Mouse (Mus musculus): Measurements from ENCODE around the gene Ncam1.

The Ncam1 gene

DNA sequence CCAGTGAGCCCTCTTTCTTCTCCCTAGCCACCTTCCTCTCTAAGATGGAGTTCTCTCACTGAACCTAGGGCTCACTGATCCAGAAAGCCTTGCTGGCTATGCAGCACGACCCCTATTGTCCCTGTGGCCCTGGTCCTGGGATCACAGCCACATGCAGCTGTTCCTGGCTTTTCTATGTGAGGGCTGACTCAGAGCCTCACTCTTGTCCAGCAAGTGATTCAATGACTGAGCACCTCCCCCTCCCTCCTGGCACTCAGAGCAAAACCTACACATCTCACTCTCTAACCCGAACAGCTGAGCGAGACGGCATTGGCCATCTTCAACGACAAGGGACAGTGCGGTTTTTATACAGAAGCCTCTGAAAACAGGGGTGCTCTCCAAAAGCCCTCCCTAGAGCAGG, 260.9 kb downstream of the Ncam1 start:
- DNase-seq: no peak

DNA sequence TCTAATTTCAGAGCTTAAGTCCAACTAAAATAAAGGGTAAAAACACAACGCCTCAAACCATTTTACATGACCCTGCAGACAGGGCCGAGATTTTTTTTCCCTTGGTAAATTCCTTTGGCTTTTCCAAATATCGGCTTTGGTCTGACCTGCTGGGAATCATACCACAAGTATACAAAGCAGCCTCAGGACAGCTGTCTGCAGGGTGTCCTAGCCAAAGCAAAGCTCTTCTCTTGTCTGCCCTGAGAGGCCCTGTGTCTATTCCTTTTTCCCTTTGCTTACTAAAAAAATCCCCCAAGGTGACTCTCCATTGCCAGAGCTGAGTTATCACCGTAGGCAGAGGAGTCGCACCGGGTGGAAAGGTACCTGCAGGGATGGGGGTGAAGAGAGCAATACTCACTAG, 262.1 kb downstream of the Ncam1 start:
- DNase-seq: no peak

DNA sequence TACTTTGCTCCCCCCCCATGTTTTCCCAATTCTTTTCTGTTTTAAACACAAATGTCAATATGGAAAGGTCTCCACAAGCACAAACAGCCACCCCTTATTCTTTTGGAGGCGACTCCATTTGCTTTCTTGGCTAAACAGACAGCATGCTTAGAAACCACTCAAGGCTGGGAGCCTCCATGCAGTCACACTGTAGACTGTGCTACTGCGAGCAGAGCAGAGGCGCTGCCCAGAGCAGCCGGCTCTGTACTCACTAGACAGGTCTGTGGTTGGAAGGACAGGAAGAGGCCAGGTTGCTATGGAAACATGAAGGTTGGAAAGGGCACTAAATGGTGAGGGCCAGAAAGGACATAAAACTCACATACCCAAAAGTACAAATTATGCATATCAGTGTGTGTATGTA, 263.8 kb downstream of the Ncam1 start:
- no peak for DNase-seq

DNA sequence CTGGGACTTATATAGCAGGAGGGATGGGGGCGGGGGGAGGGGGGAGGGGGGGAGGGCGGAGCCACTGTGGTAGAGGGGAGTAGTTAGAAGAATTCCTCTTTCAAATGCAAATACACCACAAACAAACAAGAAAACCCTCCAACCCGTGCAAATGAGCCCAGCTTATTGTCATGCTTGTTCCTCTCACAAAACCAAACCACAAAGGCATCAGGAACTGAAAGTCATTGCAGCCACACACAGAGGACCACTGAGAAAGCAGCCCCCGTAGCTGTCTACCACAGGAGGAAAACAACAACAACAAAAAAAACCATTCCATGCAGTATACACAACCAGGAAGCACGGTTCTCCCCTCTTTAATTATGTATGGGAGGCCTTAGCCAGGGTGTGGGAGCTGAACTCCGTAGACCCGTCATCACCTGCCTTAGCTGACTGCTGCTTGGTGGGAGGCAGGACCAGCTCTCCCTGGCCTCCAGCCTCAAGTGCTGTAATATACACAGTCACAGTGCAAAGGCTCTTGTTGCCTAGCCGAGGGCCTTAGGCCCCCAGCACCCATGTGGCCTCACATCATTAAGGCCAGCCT, 264.7 kb downstream of the Ncam1 start:
- no peak for DNase-seq

DNA sequence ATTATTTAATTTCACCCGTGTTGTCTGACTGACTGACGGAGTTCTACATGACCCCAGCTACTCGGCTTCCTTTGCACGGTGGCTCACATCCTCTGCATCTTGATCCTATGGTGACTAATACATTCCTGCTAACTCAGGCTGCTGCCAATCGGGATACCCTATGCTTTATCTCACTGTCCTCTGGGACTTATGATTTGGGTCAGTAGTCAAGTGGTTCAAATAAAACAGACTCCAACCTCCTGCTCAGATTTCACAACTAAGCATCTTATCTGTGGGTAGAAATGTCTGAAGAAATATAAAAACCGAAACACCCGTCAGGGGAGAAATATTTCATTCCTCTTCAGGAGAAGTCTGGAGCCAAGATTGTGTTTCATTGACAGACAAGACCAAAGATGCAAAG, 265.3 kb downstream of the Ncam1 start:
- DNase-seq: no peak

DNA sequence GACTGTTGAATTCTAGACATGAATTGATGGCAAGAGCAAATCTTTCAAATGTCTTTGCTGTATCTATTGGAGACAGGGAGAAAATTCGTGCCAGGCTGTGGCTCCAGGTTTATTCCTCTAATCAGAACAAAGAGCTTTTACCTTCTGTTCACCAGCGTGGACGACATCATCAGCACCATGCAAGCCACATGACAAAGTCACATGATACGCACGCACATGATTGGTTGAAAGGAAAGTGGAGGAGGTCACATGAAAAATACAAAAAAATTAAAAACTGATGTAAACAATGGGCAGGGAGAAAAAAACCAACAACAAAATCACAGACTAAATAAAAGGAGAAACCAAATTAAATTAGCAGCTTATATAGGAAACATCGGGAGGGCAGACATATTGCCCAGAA, 266.9 kb downstream of the Ncam1 start:
- DNase-seq: no peak

DNA sequence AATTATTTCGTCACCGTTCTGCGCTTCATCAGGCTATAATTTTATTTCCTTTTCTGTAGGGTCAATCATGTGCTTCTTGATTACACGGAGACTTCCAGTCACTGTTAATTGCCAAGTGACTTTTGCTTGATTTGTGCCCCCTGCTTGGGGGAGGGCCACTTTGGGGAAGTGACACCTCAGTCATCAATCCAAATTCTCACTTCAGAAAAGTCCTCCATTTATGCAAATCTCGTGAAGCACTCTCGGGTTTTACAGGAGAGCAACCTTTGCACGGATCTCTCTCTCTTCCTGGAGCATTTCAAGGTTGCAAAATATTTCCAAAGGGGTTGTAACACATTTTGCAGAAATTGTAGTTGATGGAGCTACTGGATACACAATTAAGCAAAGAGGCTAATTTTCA, 267.5 kb downstream of the Ncam1 start:
- DNase-seq: no peak

DNA sequence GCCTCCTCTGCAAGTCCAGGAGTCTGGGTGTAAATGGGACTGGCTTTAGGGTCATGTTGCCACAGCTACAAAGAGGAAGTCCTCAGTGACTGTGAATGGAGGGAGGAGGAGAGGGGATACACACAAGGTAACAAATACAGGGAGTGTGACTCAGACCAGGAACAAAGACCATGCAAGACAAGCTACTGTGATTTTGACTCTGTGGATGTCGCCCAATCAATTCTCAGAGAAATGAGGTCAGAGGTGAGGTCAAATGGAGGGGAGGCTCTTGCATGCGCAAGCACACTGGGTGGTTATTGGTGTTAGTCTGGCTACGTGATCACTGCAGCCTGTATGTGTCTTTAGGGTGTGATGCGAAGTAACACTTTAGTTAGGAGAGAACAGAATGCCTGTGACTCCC, 268.0 kb downstream of the Ncam1 start:
- no peak for DNase-seq

DNA sequence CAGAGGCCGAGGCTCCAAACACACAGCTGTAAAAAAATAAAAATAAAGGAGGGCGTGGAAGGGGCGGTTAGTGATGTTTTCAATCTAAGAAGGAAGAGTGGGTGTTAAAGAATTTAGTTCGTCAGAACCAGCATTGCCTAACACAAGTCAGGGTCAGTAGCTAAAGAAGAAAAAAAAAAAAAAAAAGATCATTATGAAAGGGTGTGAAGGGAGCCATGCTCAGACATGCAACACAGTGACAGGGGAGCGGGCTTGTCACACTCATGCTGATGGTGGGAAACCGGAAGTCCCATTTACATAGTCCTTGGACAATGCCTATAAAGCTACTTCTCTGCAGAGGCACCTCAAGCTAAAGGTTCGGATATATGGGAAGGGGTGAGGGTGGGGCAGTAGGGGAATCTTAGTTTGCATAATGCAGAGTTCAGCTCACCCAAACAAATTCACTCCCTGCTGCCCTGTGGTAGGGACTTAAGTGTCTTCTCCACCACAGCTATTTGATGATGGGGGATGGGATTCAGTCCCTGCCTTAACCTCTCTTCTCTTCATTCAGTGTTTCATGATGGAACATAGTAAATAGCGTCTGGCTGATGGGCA, 269.3 kb downstream of the Ncam1 start:
- no peak for DNase-seq

DNA sequence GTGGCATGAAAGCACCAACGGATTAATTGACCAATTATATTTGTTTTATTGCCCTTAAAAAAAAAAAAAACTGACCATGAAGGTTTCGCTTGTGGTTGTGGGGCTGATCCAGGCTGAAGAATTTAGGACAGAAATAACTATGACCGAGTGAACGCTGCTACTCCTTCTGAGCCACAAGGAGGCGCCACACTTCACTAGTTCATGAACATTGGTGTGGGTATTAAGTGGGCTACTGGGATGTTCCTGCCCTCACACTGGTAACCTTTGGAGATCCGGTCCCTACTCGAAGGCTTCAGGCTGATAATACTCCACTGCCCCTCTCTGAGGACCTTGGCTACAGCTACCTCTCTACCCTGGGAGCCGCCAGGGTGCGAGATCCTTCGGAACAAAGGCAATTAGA, 269.8 kb downstream of the Ncam1 start:
- DNase-seq: peak; percentile 42

DNA sequence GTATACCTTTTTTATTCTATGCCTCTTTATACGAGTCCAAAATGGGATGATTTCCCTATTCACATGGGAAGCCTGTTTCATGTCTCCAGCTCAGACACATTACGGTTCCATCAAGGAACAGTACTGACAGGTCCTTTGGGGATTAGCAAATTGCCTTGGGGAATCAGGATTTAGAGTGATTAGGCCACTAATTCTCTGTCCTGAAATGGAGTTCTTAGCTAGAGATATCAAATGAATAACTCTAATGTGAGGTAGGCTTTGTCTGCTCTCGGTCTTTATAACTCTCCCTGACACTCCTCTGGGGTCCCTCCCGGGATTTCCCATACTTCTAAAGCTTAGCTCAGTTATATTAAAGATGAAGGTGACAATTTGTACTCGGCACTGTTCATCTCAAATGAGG, 270.7 kb downstream of the Ncam1 start:
- no peak for DNase-seq

DNA sequence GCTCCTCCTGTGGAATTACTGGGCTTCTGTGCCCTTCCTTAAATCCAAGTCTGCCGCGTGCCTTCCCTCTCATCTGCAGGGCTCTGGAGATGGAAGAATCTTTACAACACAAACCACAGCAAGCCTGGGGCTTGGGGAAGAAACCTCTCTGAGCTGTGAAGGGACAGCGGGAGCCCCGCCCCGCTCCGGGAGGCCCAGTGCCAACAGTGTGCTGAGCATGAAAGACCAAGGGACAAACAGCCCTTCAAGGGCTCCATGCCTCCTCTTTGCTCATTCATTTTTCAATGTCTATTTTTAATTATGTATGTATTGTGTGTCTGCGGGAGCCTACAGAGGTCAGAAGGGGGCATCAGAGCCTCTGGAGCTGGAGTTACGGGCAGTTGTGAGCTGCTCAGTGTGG, 271.4 kb downstream of the Ncam1 start:
- no peak for DNase-seq

DNA sequence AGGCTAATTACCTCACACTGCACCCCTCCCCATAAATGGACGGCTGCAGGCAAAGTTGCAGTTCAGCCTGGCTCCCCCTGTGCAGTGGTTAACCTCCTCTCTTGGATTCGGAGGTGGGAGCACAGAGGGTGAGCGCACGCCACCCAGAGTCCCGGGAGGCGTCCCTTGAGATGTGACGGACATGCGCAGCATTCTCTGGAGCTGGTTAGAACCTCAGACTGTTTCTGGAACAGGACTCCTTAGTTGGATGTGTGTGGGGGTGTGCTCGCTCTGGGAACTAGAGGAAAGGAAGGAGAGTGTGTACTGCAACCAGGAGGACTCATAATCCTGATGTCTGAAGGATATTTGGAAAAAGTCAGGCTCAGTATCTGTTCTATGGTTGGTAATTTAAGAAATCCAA, 274.0 kb downstream of the Ncam1 start:
- no peak for DNase-seq

DNA sequence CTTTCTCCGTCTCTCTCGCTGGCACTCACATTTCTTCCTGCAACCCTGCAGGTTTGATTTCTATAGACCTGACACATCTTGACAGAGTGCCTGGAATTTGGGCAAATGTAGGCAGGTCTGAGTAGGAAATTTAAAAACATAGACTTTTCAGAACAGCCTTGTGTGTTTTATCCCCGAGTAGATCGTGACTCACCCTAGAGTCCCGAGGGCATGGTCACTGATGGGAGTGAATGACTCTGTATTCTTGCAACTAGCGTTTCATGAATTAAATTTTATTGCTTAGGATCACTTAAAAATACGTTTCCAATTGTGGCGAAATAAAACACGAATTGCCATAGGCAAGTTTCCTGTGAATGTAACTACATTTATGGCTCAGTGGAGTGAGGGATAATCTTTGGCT, 274.8 kb downstream of the Ncam1 start:
- no peak for DNase-seq

DNA sequence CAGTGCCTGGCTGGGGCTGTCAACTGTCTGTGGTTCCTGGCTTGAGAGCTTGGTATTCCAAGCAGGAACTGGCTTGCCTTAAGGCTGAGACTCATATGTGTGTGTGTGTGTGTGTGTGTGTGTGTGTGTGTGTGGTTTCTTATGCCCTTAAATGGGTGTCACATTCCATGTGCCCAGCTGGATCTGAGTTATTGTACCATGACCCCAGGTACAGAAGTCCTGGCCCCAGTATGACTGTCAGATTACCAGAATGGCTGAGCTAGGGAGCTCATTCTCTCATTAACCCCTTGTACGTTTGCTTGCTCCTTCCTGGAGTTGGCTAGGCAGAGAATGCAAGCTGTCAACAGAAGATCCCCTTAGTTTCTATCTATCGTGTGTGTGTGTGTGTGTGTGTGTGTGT, 284.4 kb downstream of the Ncam1 start:
- DNase-seq: no peak

DNA sequence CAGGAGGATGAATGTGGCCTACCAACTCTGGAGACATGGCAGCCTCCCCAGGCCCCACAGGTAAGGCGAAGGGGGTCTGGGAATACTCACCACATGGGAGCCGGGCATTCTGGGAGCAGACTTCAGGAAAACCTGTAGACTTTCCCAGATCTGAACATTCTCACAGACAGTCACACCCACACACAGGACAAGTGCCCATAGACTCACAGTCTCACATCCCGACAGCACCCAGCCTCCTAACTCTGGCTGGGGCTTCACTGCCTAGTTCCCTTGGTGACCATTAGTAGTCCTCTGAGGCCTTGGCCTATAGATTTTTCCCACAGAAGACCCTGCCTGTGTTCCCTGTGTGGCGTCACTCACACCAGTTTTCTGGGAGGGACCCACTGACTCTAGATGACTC, 288.1 kb downstream of the Ncam1 start:
- DNase-seq: no peak

DNA sequence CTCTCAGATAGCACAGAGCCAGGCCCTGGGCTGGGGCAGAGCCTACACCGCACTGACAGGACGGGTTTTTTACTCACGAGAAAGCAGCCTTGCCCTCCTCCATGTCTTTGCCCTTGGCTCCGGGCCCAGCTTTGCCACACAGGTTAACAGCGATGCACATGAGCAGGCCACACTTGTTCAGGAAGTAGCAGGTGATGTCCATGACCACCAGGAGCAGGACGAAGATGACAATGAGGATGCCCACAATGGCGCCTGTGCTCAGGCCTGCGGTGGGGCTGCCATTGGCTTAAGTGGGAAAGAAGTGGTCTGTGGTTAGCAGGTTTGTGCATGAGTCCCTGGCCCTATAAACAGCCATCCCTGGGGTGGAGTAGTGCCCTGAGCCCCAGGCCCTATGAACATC, 289.1 kb downstream of the Ncam1 start:
- DNase-seq: no peak

DNA sequence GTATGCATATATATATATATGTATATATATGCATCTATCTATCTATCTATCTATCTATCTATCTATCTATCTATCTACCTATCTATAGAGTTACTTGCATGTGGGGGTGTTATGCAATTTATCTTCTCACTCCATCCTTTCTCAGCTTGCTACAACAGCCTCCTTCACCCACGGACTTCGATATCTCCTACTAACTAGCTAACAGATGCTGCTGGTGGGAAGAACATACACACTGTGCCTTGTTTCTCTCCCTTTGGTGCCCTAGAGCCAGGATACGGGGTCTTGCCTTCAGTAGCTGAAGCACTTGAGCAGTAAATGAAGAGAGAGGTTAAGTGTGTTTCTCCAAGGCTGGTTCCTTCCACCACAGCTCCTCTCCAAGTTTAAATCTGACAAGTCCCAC, 289.6 kb downstream of the Ncam1 start:
- DNase-seq: no peak

DNA sequence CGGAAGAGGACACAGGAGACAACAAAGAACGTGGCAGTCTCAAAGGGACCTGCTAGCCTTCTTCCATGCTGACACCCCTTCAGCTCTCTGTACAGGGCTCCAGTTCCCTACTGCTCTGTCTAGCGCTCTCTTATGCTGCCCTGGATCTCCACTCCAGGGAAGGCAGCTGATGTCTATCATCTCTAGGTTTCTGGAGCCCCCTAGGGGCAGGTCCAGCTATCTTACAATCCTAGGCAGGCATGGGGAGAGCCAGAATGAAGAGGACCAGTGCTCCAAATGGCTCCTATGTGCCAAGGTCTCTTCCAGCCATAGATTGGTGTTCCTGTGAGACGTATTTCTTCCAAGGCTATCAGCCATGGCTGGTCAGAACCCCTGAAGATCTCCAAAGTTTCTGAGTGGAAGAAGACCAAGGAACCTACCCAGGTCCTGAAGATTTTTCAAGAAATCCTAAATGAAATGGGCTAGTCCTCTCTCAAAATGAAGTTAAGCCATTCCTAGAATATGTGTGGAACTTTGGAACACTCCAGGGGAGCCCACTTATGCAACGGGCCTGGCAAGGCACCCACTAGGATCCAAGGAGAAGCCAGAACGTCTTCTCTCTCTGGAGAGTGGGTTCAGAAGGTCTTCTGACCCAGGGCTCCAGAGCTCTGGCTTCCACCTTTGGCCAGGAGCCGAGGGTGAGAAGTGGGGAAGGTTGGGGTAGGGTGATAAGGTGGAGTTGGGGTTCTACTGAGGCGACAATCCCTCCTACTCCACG, 290.7 kb downstream of the Ncam1 start:
- no peak for DNase-seq

DNA sequence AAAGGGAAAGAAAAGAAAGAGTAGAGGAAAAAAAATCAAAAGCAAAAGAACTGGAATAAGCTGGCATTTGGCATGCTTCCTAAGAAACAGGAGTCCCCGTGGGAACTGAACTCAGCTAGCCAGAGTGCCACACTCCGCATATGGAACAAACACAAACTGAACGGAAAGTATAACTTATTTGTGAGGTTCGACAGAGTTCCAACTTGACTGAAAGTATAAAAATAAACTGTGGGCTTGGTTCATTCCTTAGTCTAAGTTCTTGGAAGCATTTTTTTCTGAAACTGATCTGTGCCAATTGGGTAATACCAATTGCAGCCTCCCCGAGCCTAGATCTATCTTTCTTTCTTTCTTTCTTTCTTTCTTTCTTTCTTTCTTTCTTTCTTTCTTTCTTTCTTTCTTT, 294.1 kb downstream of the Ncam1 start:
- no peak for DNase-seq

DNA sequence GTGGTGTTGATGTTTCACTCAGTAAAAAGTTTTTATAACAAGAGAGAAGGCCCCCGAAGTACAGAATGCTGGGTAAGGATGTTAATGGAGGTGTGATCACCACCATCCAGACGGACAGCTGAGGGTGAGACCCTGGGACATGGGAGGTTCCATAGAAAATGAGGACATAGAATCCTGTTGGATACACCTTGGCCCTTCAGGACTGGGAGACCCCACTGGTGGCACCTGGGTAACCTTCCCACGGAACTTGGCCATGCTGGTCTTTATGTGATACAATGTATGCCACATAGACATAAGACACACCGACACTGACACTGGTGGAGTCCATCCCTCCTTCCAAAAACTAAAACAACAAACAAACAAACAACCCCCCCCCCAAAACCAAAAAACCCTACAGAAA, 296.5 kb downstream of the Ncam1 start:
- no peak for DNase-seq

DNA sequence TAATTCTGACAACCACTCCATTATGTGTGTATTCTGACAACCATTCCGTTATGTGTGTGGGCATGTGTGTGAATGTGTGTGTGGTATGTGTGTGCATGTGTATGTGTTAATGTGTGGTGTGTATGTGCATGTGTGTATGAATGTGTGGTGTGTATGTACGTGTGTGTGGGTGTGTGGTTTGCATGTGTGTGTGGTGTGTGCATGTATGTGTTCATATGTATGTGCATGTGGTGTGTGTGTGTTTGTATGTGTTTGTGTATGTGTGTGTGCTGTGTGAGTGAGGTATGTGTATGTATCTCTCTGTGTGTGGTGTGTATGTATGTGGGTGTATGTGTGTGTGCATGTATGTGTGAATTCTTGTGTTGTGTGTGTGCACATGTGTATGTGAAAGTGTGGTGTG, 298.8 kb downstream of the Ncam1 start:
- no peak for DNase-seq

DNA sequence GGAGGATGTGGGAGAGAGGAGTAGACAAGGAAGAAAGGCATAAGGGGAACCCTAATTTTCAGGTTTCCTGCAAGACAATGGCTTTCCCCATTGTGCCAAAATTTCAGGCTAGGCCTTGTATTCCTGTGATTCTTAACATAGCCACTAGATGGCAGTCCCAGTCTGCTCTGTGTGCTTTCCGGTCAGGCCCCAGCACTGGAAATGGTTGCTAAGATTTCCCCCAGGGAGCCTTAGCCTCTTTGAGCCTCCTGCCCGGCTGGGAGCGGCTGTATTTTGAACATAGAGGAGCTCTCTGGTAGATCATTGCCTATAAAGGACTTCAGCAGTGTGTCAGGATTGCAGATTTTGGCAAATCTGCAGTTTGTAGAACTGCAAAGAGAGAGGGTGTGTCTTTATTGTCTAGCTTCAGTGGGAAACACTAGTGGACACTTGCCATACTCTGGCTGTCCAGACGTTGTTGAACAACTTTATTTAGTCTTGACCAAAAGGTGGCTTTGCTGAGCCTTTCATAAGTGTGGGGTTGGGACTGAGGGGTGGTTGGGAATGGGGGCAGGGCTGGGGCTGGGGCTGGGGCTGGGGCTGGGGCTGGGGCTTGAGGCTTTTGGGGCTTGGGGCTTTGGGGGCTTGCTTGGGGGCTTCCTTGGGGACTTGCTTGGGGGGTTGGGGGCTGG, 304.6 kb downstream of the Ncam1 start:
- DNase-seq: peak; percentile 67

DNA sequence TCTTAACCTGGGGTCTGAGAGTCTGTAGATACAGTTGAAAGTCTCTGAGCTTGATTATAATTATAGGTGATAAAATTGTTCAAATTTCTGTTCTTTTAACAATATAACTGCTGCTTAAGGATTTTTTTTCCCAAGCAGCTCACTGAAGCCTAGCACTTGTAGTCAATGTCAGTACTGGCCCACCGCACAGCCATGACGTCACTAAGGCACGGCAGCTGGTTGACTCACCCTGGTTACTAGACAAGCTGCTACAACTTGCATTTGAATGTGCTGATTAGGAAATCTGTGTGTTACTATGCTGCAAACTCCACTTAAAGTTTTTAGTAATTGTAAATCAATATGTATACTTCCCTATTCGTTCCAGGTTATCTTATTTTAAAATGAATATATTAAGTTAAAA, 308.1 kb downstream of the Ncam1 start:
- DNase-seq: no peak

All from cerebellum, adult 8-10 months (tissue).